Mouse (Mus musculus): Measurements from ENCODE around the gene Rhbg.
"Not testable (repeated sequence)": the region's sequence is repeated elsewhere in the genome, so short reads cannot be mapped to it uniquely, and the experiment has no call there.

The Rhbg gene

GRCm38 (mm10) chr3:88254268-88254926 lies at the start of gene Rhbg:
TSS of gene Rhbg (minus strand) at chr3:88254709.
- DNase-seq (ENCODE audit: low spot score), result no peak

GRCm38 (mm10) chr3:88299172-88299571 lies 44.7 kb upstream of the Rhbg start:
- no peak for DNase-seq (ENCODE audit: low spot score)

- DNase-seq (ENCODE audit: low spot score), result no peak
Observed at GRCm38 (mm10) chr3:88297321-88297851, 42.9 kb upstream of the Rhbg start.

- peak; percentile 92 for DNase-seq (ENCODE audit: low spot score)
Observed at GRCm38 (mm10) chr3:88296561-88297318, 42.2 kb upstream of the Rhbg start, which contains the start of the genes Tsacc and Cct3. TSS of gene Tsacc (minus strand) at chr3:88296999. TSS of gene Cct3 (plus strand) at chr3:88297116.

GRCm38 (mm10) chr3:88296110-88296560 lies 41.6 kb upstream of the Rhbg start:
- DNase-seq (ENCODE audit: low spot score), result no peak

GRCm38 (mm10) chr3:88295272-88295671 lies 40.8 kb upstream of the Rhbg start:
- DNase-seq (ENCODE audit: low spot score), result not testable (repeated sequence)

GRCm38 (mm10) chr3:88291970-88292369 lies 37.5 kb upstream of the Rhbg start:
- DNase-seq (ENCODE audit: low spot score), result no peak

GRCm38 (mm10) chr3:88288133-88288713 lies 33.7 kb upstream of the Rhbg start:
- DNase-seq (ENCODE audit: low spot score), result not testable (repeated sequence)

GRCm38 (mm10) chr3:88287110-88287509 lies 32.6 kb upstream of the Rhbg start, which contains the start of gene Gm38392:
TSS of gene Gm38392 (minus strand) at chr3:88287210.
- no peak for DNase-seq (ENCODE audit: low spot score)

- DNase-seq (ENCODE audit: low spot score), result not testable (repeated sequence)
Observed at GRCm38 (mm10) chr3:88285565-88285895, 31.0 kb upstream of the Rhbg start.

- not testable (repeated sequence) for DNase-seq (ENCODE audit: low spot score)
Observed at GRCm38 (mm10) chr3:88284815-88285564, 30.5 kb upstream of the Rhbg start.

- DNase-seq (ENCODE audit: low spot score), result not testable (repeated sequence)
Observed at GRCm38 (mm10) chr3:88281141-88281916, 26.8 kb upstream of the Rhbg start.

GRCm38 (mm10) chr3:88280035-88280434 lies 25.5 kb upstream of the Rhbg start:
- DNase-seq (ENCODE audit: low spot score), result no peak

GRCm38 (mm10) chr3:88276529-88277143 lies 22.1 kb upstream of the Rhbg start:
- no peak for DNase-seq (ENCODE audit: low spot score)

- DNase-seq (ENCODE audit: low spot score), result no peak
Observed at GRCm38 (mm10) chr3:88276121-88276520, 21.6 kb upstream of the Rhbg start.

- DNase-seq (ENCODE audit: low spot score), result no peak
Observed at GRCm38 (mm10) chr3:88274002-88274401, 19.5 kb upstream of the Rhbg start.

- DNase-seq (ENCODE audit: low spot score), result no peak
Observed at GRCm38 (mm10) chr3:88271859-88272258, 17.4 kb upstream of the Rhbg start.

GRCm38 (mm10) chr3:88271298-88271697 lies 16.8 kb upstream of the Rhbg start:
- not testable (repeated sequence) for DNase-seq (ENCODE audit: low spot score)

- DNase-seq (ENCODE audit: low spot score), result no peak
Observed at GRCm38 (mm10) chr3:88268991-88269390, 14.5 kb upstream of the Rhbg start.

- DNase-seq (ENCODE audit: low spot score), result not testable (repeated sequence)
Observed at GRCm38 (mm10) chr3:88268014-88268413, 13.5 kb upstream of the Rhbg start.

- DNase-seq (ENCODE audit: low spot score), result no peak
Observed at GRCm38 (mm10) chr3:88262346-88262745, 7.8 kb upstream of the Rhbg start.

Data from ovary, postnatal 14 days (tissue).